Mouse (Mus musculus) thymus, postnatal 14 days (tissue): Measurements from ENCODE around the gene Ext2.
A peak's percentile ranks its signal among the peaks of the same experiment; 100 is the strongest.

ENCODE experiments used
- DNase-seq: peaks from one replicate; pipeline ENCODE4 v3.0.0; 2021

Ext2 gene

GRCm38 (mm10) chr2:93822045-93822749, at the start of gene Ext2:
Gene Ext2, minus strand, starts transcription at chr2:93822568.
- peak; percentile 92 for DNase-seq

- DNase-seq, result no peak
Observed at GRCm38 (mm10) chr2:93871411-93871925, 49.1 kb upstream of the Ext2 start.

- DNase-seq, result peak; percentile 45
Observed at GRCm38 (mm10) chr2:93870842-93871241, 48.5 kb upstream of the Ext2 start.

- DNase-seq, result no peak
Observed at GRCm38 (mm10) chr2:93869107-93869600, 46.8 kb upstream of the Ext2 start, which contains the start of gene Accsl. Gene Accsl, minus strand, starts transcription at chr2:93869157.

- no peak for DNase-seq
Observed at GRCm38 (mm10) chr2:93868566-93868965, 46.2 kb upstream of the Ext2 start.

- DNase-seq, result no peak
Observed at GRCm38 (mm10) chr2:93863229-93863628, 40.9 kb upstream of the Ext2 start.

- DNase-seq, result no peak
Observed at GRCm38 (mm10) chr2:93858845-93859244, 36.5 kb upstream of the Ext2 start.

GRCm38 (mm10) chr2:93851303-93851702, 28.9 kb upstream of the Ext2 start:
- no peak for DNase-seq

GRCm38 (mm10) chr2:93850317-93850944, 28.1 kb upstream of the Ext2 start:
- DNase-seq, result peak; percentile 55

- peak; percentile 61 for DNase-seq
Observed at GRCm38 (mm10) chr2:93849505-93850089, 27.2 kb upstream of the Ext2 start, which contains the start of gene Accs. Gene Accs, minus strand, starts transcription at chr2:93849943.

- DNase-seq, result no peak
Observed at GRCm38 (mm10) chr2:93841349-93841748, 19.0 kb upstream of the Ext2 start.

GRCm38 (mm10) chr2:93840109-93840508, 17.7 kb upstream of the Ext2 start:
- DNase-seq, result no peak

GRCm38 (mm10) chr2:93838931-93839330, 16.6 kb upstream of the Ext2 start:
- DNase-seq, result no peak

- no peak for DNase-seq
Observed at GRCm38 (mm10) chr2:93836232-93836785, 13.9 kb upstream of the Ext2 start.

- DNase-seq, result no peak
Observed at GRCm38 (mm10) chr2:93835596-93835995, 13.2 kb upstream of the Ext2 start.

GRCm38 (mm10) chr2:93823519-93823918, 1.2 kb upstream of the Ext2 start:
- DNase-seq, result peak; percentile 81

- no peak for DNase-seq
Observed at GRCm38 (mm10) chr2:93817791-93818190, 4.6 kb downstream of the Ext2 start.

GRCm38 (mm10) chr2:93813343-93813742, 9.0 kb downstream of the Ext2 start:
- DNase-seq, result no peak

GRCm38 (mm10) chr2:93811812-93812211, 10.6 kb downstream of the Ext2 start:
- peak; percentile 73 for DNase-seq

GRCm38 (mm10) chr2:93809931-93810330, 12.4 kb downstream of the Ext2 start:
- DNase-seq, result peak; percentile 42

GRCm38 (mm10) chr2:93808071-93808470, 14.3 kb downstream of the Ext2 start:
- no peak for DNase-seq

GRCm38 (mm10) chr2:93807440-93807839, 14.9 kb downstream of the Ext2 start:
- no peak for DNase-seq

GRCm38 (mm10) chr2:93806487-93807201, 15.7 kb downstream of the Ext2 start:
- no peak for DNase-seq
